Mouse (Mus musculus) CH12.LX (cell line): ENCODE measurements at regions not wholly inside any gene's neighbourhood (a gene's known extent, or its start where the extent isn't known, plus 50 kb on each side); places are given as distances from the start of the nearest gene placed in this dataset.

Source experiments
- DNase-seq: peaks from one replicate; pipeline ENCODE4 v3.0.0-alpha.2; 2013; ENCODE audit errors: extremely low read depth
- H3K27ac ChIP-seq: 2 replicates; pipeline ENCODE4 v1.5.1; 2012; ENCODE audit warnings: low read depth, mild to moderate bottlenecking, control low read depth, moderate library complexity; ENCODE audit not compliant: insufficient read depth
- H3K27me3 ChIP-seq: replicated peaks from 2 replicates; pipeline ENCODE3; 2012; ENCODE audit warnings: inconsistent platforms
- H3K36me3 ChIP-seq, 2 experiments: replicated peaks in 1 of 2; 2 replicates each; pipeline versions ENCODE3 to v1.6.1; 2012; ENCODE audit warnings: inconsistent platforms in 1 of 2, low read length in 1 of 2, mild to moderate bottlenecking in 1 of 2, mixed read lengths in 1 of 2, moderate library complexity in 1 of 2; ENCODE audit not compliant: control insufficient read depth in 1 of 2, insufficient read depth in 1 of 2
- H3K4me1 ChIP-seq, 2 experiments: 2 replicates each; pipeline ENCODE4 v1.6.1; 2012; ENCODE audit warnings: inconsistent platforms in 1 of 2, moderate library complexity in 1 of 2; ENCODE audit not compliant: insufficient read depth in 2 of 2, control insufficient read depth in 1 of 2
- H3K4me2 ChIP-seq: 2 replicates; pipeline ENCODE4 v1.6.1; 2012; ENCODE audit warnings: low read depth, mild to moderate bottlenecking, control low read depth; ENCODE audit not compliant: poor library complexity, insufficient read depth, severe bottlenecking
- H3K4me3 ChIP-seq, 3 experiments: fragments of 150-350 bp in 1 of 3; sonication (generic) in 1 of 3; replicated peaks in 1 of 3; 2 replicates each; pipeline versions ENCODE3 to v1.5.1; 2011 to 2012; ENCODE audit warnings: low read depth in 2 of 3, low read length in 2 of 3, mild to moderate bottlenecking in 2 of 3, moderate library complexity in 2 of 3, control low read depth in 1 of 3, improper control_type of control experiment in 1 of 3, inconsistent platforms in 1 of 3, mixed read lengths in 1 of 3; ENCODE audit not compliant: poor library complexity in 1 of 3
- H3K79me2 ChIP-seq: replicated peaks from 2 replicates; pipeline ENCODE4 v1.6.1; 2012; ENCODE audit warnings: mild to moderate bottlenecking, moderate library complexity; ENCODE audit not compliant: control insufficient read depth, poor library complexity, insufficient read depth, severe bottlenecking; ENCODE audit errors: extremely low read depth
- H3K9ac ChIP-seq: 2 replicates; pipeline ENCODE4 v1.6.1; 2012; ENCODE audit warnings: low read depth, mild to moderate bottlenecking, control low read depth, moderate library complexity; ENCODE audit not compliant: insufficient read depth
- H3K9me3 ChIP-seq: replicated peaks from 2 replicates; pipeline ENCODE3; 2012; ENCODE audit warnings: low read length, inconsistent platforms, mixed read lengths
- CHD2 ChIP-seq: IDR thresholded peaks from 2 replicates; pipeline ENCODE4 v1.6.1; 2011; ENCODE audit warnings: low read length, improper control_type of control experiment
- ELF1 ChIP-seq: IDR thresholded peaks from 2 replicates; pipeline ENCODE4 v1.6.1; 2014; ENCODE audit warnings: low read depth, mild to moderate bottlenecking, inconsistent platforms, low read length, improper control_type of control experiment
- EP300 ChIP-seq: IDR thresholded peaks from 2 replicates; pipeline ENCODE4 v1.6.1; 2011; ENCODE audit warnings: low read length, improper control_type of control experiment
- HCFC1 ChIP-seq: IDR thresholded peaks from 2 replicates; pipeline ENCODE4 v1.6.1; 2012; ENCODE audit warnings: low read depth, mild to moderate bottlenecking, inconsistent platforms, low read length, improper control_type of control experiment
- IRF4 ChIP-seq: IDR thresholded peaks from 2 replicates; pipeline ENCODE4 v1.6.1; 2014; ENCODE audit warnings: low read depth, mild to moderate bottlenecking, inconsistent platforms, low read length, improper control_type of control experiment
- JUN ChIP-seq: IDR thresholded peaks from 2 replicates; pipeline ENCODE4 v1.6.1; 2011; ENCODE audit warnings: low read depth, mild to moderate bottlenecking, low read length, improper control_type of control experiment, moderate library complexity; ENCODE audit not compliant: insufficient read depth
- MAFK ChIP-seq: IDR thresholded peaks from 2 replicates; pipeline ENCODE4 v1.6.1; 2011; ENCODE audit warnings: low read length, improper control_type of control experiment; ENCODE audit not compliant: insufficient replicate concordance
- MAX ChIP-seq: IDR thresholded peaks from 2 replicates; pipeline ENCODE4 v1.6.1; 2011; ENCODE audit warnings: low read length, improper control_type of control experiment
- MEF2A ChIP-seq: IDR thresholded peaks from 2 replicates; pipeline ENCODE4 v1.6.1; 2014; ENCODE audit warnings: low read depth, mild to moderate bottlenecking, inconsistent platforms, low read length, improper control_type of control experiment, borderline replicate concordance
- MXI1 ChIP-seq: IDR thresholded peaks from 2 replicates; pipeline ENCODE4 v1.6.1; 2011; ENCODE audit warnings: mild to moderate bottlenecking, low read depth, low read length, improper control_type of control experiment
- MYC ChIP-seq: IDR thresholded peaks from 2 replicates; pipeline ENCODE4 v1.6.1; 2011; ENCODE audit warnings: low read depth, mild to moderate bottlenecking, improper control_type of control experiment, low read length
- NELFE ChIP-seq: IDR thresholded peaks from 2 replicates; pipeline ENCODE4 v1.6.1; 2011; ENCODE audit warnings: low read depth, low read length, improper control_type of control experiment
- POLR2A ChIP-seq: IDR thresholded peaks from 2 replicates; pipeline ENCODE4 v1.6.1; 2011; ENCODE audit warnings: low read depth, mild to moderate bottlenecking, improper control_type of control experiment, low read length
- POLR2AphosphoS2 ChIP-seq: IDR thresholded peaks from 2 replicates; pipeline ENCODE4 v1.6.1; 2011; ENCODE audit warnings: low read depth, low read length, improper control_type of control experiment
- RAD21 ChIP-seq: IDR thresholded peaks from 2 replicates; pipeline ENCODE4 v1.6.1; 2011; ENCODE audit warnings: low read depth, mild to moderate bottlenecking, low read length, improper control_type of control experiment, moderate library complexity
- RCOR1 ChIP-seq: conservative IDR thresholded peaks from 2 replicates; pipeline ENCODE4 v1.6.1; 2012; ENCODE audit warnings: low read depth, mild to moderate bottlenecking, inconsistent platforms, low read length, improper control_type of control experiment
- SIN3A ChIP-seq: IDR thresholded peaks from 2 replicates; pipeline ENCODE4 v1.6.1; 2012; ENCODE audit warnings: low read length, improper control_type of control experiment, inconsistent platforms
- SMC3 ChIP-seq: IDR thresholded peaks from 2 replicates; pipeline ENCODE4 v1.6.1; 2011; ENCODE audit warnings: low read depth, low read length, improper control_type of control experiment
- UBTF ChIP-seq: IDR thresholded peaks from 2 replicates; pipeline ENCODE4 v1.6.1; 2012; ENCODE audit warnings: low read depth, mild to moderate bottlenecking, inconsistent platforms, low read length, improper control_type of control experiment, moderate library complexity
- ZKSCAN1 ChIP-seq: IDR thresholded peaks from 2 replicates; pipeline ENCODE4 v1.6.1; 2012; ENCODE audit warnings: low read depth, inconsistent platforms, low read length, improper control_type of control experiment, borderline replicate concordance
- ZMIZ1 ChIP-seq: IDR thresholded peaks from 2 replicates; pipeline ENCODE4 v1.6.1; 2012; ENCODE audit warnings: low read depth, mild to moderate bottlenecking, inconsistent platforms, low read length, improper control_type of control experiment
- dilution Hi-C: fragments of 300-500 bp; cut with MboI; formaldehyde crosslinking; loops from 2 replicates; pipeline ENCODE4 v1.14.3; 2020; ENCODE audit warnings: low sequenced_read_pairs; ENCODE audit not compliant: extremely low pct_unique_long_range_greater_than_20kb, extremely low pct_ligation_motif_present
- in situ Hi-C: fragments of 300-500 bp; cut with MboI; formaldehyde crosslinking; loops from 3 replicates; pipeline ENCODE4 v1.14.3; 2019; ENCODE audit warnings: low sequenced_read_pairs, low pct_ligation_motif_present, low pct_unique_long_range_greater_than_20kb, mixed read lengths

DNA sequence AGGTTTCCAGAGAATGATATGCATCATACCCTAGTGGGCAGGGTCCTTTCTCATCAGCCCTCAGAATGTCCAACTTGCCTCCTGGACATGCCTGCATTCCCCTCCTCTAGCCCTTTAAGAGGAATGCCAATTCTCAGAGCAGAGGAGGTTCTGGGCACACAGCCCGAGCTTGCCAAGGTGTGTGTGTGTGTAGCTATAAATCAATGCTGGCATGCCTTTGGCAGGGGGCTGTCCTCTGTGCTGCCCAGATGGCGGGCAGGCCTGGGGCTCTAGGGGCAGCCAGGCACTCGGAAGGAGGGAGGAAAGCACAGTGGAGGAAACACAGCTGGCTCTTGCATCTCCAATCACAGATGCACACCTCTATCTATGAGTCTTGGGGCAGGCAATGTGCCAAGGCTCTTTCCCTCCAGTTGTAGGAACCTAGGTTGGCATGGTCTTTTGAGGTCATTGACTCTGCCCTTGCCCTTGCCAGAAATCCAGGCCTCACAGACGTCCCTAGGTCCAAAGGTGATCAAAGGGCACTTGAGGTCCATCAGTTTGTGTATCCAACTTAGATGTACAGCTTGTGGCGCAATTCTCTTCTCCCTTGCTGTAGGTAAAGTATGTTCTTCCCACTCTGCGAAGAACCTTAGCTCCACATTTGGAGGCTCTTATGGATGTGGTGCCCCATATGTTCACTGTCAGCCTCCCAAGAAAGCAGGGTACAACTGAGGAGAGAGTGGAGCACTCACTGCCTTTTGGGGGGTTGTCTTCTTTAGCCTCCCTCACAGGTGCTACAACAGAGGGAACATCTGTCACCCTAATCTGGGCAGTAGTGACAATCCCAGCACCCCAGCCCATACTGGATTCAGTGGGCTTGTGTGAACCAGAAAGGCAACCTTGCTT is 71.8 kb downstream of the Hoxc4 start:
- H3K4me1 ChIP-seq: peaks cover 13 to 24% of the 10 kb centered on the region in 2 experiments
- no peak overlapping the region for H3K9ac ChIP-seq
- no peak overlapping the region for H3K4me2 ChIP-seq
- no peak overlapping the region for H3K27ac ChIP-seq
- H3K79me2 ChIP-seq: no peaks in the 10 kb centered on the region
- no peak overlapping the region for H3K4me3 ChIP-seq
- no peak for DNase-seq
- H3K36me3 ChIP-seq: peaks cover 0 to 20% of the 10 kb centered on the region in 2 experiments
- peaks cover 11% of the 10 kb centered on the region for H3K27me3 ChIP-seq
- in situ Hi-C loops (no loop called here), dilution Hi-C loops (no loop called here)
- no peak for TF ChIP-seq SIN3A
- TF ChIP-seq NELFE: no peak
- TF ChIP-seq MYC: no peak
- TF ChIP-seq EP300: no peak
- TF ChIP-seq ZKSCAN1: no peak
- no peak for TF ChIP-seq ELF1
- TF ChIP-seq RAD21: no peak
- no peak for TF ChIP-seq MAX
- no peak for TF ChIP-seq POLR2A
- no peak for TF ChIP-seq HCFC1
- TF ChIP-seq MXI1: no peak
- TF ChIP-seq MAFK: no peak
- TF ChIP-seq JUN: no peak
- no peak for TF ChIP-seq ZMIZ1
- TF ChIP-seq POLR2AphosphoS2: no peak
- no peak for TF ChIP-seq IRF4
- TF ChIP-seq CHD2: no peak
- TF ChIP-seq SMC3: no peak
- TF ChIP-seq RCOR1: no peak
- no peak for TF ChIP-seq MEF2A
- H3K9me3 ChIP-seq: peaks cover 5% of the 10 kb centered on the region

DNA sequence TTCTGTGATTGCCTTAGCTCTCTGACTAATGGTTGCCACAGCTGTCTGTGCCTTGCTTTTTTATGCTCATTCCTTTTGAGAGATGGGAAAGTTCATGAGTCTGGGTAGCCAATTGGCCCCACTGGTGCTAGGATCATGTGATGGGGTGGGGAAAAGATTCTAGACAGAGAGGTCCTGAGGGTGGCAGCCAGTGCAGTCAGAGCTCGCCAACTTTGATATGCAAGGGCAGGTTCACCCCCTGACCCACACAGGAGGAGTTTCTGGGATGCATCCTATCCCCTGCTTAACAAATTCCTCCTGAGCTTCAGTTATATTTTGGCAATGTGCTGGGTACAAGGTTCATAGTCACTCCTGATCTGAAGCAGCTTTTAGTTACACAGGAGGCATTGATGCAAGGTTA is 71.1 kb downstream of the Hoxc4 start:
- no peaks in the 10 kb centered on the region for H3K79me2 ChIP-seq
- no peak overlapping the region for H3K4me3 ChIP-seq
- no peak overlapping the region for H3K27ac ChIP-seq
- peaks cover 11% of the 10 kb centered on the region for H3K27me3 ChIP-seq
- H3K9me3 ChIP-seq: peaks cover 5% of the 10 kb centered on the region
- TF ChIP-seq RCOR1 (no peak), POLR2A (no peak), HCFC1 (no peak), UBTF (no peak)
- no peak overlapping the region for H3K4me2 ChIP-seq
- peaks cover 13 to 24% of the 10 kb centered on the region in 2 experiments for H3K4me1 ChIP-seq
- DNase-seq: no peak
- in situ Hi-C loops (no loop called here), dilution Hi-C loops (no loop called here)
- H3K9ac ChIP-seq: no peak overlapping the region
- H3K36me3 ChIP-seq: peaks cover 0 to 17% of the 10 kb centered on the region in 2 experiments
